Mouse (Mus musculus) erythroblast, adult 5-6 weeks (primary cell): Measurements from ENCODE around the gene Ranbp10. TPM values are rescaled to one million over a fixed set of nuclear protein-coding genes. Genes with fewer than 3 reads are reported as not detected.
A peak's percentile ranks its signal among the peaks of the same experiment; 100 is the strongest.

Experiments
- ATAC-seq: replicated peaks from 2 replicates; pipeline ENCODE4 v1.8.0; 2016; ENCODE audit warnings: moderate number of reproducible peaks, mild to moderate bottlenecking, moderate TSS enrichment, inconsistent platforms; ENCODE audit not compliant: poor library complexity, low FRiP score, severe bottlenecking
- total RNA-seq, 2 experiments: library from RNA; stranded (forward) in 1 of 2; stranded (reverse) in 1 of 2; fragments of 150-400 nt in 1 of 2; fragments of 200-764, 138-1000 nt in 1 of 2; gene quantifications; 2 replicates each; pipeline versions ENCODE4 v1.2.3 to v1.2.4; 2015 to 2017; ENCODE audit warnings: low replicate concordance in 2 of 2

Ranbp10 gene
- total RNA-seq, 2 experiments from 2014 or later: 514 to 620 TPM

DNA sequence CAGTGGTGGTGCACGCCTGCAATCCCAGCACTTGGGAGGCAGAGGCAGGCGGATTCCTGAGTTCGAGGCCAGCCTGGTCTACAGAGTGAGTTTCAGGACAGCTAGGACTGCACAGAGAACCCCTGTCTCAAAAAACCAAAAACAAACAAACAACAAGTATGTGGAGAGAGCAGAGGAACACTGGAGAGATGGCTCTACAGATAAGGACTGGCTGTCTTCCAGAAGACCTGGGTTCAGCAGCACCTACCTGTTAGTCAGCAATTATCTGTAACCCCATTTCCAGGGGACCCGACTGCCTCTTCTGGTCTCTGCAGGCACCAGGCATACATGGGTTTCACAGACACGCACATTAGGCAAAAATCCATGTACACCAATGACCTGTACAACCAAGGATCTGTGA, 12.1 kb upstream of the Ranbp10 start:
- no peak for ATAC-seq

- no peak for ATAC-seq
Measured at GRCm38 (mm10) chr8:105836991-105837390, 9.8 kb upstream of the Ranbp10 start.

GRCm38 (mm10) chr8:105835318-105835717, 8.2 kb upstream of the Ranbp10 start:
- peak; percentile 81 for ATAC-seq

DNA sequence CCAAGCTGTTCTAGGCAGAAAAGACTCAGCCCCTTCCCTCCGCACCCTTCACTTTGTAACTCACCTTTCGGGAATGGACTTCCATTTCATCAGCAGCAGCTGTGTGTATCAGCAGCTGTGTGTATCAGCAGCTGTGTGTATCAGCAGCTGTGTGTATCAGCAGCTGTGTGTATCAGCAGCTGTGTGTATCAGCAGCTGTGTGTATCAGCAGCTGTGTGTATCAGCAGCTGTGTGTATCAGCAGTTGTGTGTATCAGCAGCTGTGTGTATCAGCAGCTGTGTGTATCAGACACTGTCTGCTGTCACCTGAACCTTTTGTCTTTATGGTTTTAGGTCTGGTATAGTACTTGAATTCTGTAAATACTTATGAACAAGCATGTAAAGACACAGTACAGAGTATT, 6.6 kb upstream of the Ranbp10 start:
- peak; percentile 55 for ATAC-seq

DNA sequence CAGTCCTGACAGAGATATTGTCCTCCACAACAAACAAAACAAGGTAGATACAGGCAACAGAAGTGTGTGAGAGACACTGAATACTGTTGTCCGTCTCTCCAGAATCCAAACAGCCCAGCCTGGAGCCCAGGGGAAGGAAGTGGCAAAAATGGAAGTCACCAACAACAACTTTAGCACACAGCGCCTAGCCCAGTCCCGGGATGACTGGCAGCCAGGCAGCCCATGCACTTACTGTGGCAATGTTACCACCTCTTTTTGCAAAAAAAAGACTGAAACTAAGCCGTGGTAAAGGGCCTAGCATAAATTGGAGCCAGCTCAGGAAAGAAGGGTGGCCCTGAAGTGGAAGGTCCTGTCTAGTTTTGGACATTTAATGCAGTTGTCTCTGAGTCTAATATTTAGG, 771 bp downstream of the Ranbp10 start:
- no peak for ATAC-seq

GRCm38 (mm10) chr8:105825506-105825905, 1.6 kb downstream of the Ranbp10 start:
- 0 out of 2 replicates have a peak, but pooled peaks have one; percentile 1 for ATAC-seq

GRCm38 (mm10) chr8:105820925-105821324, 6.2 kb downstream of the Ranbp10 start:
- ATAC-seq: peak; percentile 72

GRCm38 (mm10) chr8:105819659-105820058, 7.5 kb downstream of the Ranbp10 start:
- peak; percentile 22; the same call in 1 of the 2 replicates for ATAC-seq

- ATAC-seq: no peak
Measured at GRCm38 (mm10) chr8:105813241-105813640, 13.9 kb downstream of the Ranbp10 start.

DNA sequence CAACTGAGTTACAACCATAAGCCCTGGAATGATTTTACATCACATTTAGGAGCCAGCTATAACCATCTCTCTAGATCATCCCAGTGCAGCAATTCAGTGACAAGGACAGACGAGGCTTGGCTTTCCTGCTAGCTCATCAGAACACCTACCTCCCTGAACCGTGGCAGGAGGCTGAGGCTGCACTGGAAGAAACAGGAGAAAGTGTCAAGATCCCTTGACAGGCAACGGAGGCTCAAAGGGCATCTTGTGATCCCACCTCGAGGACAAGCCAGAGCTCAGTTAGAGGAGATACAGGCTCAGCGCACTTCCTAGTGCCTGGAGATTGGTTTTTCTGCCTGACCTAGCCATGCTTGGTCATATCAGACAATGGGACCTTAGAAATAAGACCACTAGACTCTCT, 14.6 kb downstream of the Ranbp10 start:
- ATAC-seq: no peak

DNA sequence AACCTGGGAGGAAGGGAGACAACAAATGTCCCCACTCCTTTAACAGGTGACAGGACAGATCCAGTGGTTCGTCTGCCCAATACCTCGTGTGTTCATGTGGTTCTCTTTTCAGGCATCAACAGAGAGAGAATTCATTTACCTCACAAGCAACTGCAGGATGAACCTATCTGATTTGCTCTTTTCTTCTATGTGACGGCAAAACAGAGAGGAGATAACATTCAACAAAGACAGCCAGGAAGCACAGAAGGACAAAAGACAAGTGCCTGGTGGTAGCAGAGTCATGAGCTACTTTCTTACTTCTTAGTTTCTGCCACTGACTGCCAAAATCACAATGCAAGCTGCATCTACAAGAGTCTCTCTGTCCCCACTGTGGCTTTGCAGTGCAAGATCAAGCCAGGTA, 15.6 kb downstream of the Ranbp10 start:
- 0 out of 2 replicates have a peak, but pooled peaks have one; percentile 2 for ATAC-seq

DNA sequence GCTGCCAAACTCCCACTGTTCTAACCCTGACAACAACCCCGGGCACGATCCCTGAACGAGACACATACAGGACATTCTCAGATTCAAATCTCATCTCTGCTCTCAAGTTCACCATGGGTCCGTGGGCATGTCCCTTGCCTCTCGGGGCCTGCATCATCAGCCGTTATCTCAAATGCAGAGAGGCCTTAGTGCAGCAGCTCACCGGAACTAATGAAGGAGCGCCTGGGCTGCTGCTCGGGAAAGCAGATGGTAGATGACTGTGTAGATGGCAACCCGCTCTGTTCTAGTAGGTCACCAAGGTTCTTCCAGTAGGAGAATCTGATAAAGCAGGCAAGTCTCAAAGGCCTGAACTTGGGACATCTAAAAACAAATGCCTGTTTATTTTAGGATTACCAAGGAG, 16.1 kb downstream of the Ranbp10 start:
- peak; percentile 29 for ATAC-seq

GRCm38 (mm10) chr8:105810245-105810786, 16.8 kb downstream of the Ranbp10 start:
- peak; percentile 5; the same call in 1 of the 2 replicates for ATAC-seq

GRCm38 (mm10) chr8:105808480-105808879, 18.7 kb downstream of the Ranbp10 start:
- peak; percentile 53 for ATAC-seq

- no peak for ATAC-seq
Measured at GRCm38 (mm10) chr8:105807766-105808165, 19.4 kb downstream of the Ranbp10 start.

DNA sequence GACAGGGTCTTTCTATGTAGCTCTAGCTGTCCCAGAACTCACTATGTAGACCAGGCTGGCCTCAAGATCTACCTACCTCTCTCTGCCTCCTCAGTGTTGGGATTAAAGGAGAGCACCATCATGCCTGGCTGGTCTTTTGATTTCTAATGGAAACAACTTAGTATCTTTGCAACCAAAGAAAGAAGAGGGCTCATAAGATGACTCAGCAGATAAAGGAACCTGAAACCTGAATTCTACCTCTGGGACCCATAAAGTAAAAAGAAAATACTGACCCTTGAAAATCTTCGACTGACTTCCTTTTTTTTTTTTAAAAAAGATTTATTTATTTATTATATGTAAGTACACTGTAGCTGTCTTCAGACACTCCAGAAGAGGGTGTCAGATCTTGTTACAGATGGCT, 21.2 kb downstream of the Ranbp10 start:
- no peak for ATAC-seq

- no peak for ATAC-seq
Measured at GRCm38 (mm10) chr8:105805346-105805745, 21.8 kb downstream of the Ranbp10 start.

- no peak for ATAC-seq
Measured at GRCm38 (mm10) chr8:105804797-105805196, 22.4 kb downstream of the Ranbp10 start.

DNA sequence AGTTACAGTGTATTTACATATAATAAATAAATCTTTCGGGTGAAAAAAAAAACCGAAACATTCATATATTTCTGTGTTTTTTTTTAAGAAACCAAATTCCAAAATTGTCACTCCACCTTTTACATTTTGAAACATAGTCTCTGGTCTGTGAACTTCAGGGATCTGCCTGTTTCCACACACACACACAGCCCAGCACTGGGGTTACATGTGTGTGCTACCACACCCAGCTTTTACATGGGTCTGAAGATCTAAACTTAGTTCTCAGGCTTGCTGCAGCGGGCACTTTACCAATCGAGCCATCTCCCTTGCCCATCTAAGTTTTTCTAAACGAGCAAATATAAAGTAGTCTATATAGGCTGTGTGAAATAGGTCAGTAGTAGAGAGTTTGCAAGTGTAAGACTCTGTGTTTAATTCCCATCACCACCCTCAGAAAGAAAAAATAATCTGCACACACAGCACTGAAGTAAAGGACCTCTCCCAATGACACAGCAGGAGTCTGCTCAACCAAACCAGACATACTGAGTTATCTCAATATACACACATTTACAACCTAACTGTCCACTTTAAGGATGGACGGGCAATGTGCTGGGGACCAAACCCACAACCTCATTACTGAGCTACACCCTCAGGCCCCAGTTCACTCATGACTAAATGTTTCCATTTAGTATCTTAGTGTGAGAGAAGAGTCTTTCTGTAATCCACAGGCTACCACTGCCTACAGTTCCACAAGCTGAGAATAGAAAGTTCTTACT, 25.8 kb downstream of the Ranbp10 start:
- peak; percentile 83 for ATAC-seq

- ATAC-seq: peak; percentile 77
Measured at GRCm38 (mm10) chr8:105799091-105799812, 27.9 kb downstream of the Ranbp10 start.

GRCm38 (mm10) chr8:105798408-105798807, 28.7 kb downstream of the Ranbp10 start:
- no peak for ATAC-seq
